Mouse (Mus musculus) cerebral cortex, adult 2 months (tissue): ENCODE results near the gene Arhgef3.

Source experiments
- WGBS: fragments of 180-500 bp; shearing (Covaris S2); methylation state at CpG from one replicate; pipeline ENCODE4 v1.1.7; 2018; 5-methylcytosine and 5-hydroxymethylcytosine counted together

Gene Arhgef3

DNA sequence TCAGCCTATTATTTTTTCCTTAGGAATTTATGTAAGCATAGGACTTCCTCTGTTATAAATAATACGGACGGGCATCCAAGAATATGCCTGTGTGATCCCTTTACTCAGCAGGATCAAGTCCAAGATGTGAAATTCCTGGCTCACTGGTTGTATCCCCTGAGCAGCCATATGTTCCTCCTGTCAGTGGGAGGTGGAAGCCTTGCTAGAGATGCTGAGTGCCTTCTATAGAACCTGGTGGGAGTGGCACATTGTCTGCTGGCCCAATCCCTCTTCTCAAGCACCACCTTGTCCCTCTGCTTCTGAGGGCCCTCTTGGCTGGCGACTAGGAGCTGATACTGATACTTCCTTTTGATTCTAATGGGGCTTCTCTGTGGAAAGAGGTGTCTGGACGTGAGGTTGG, 155.1 kb downstream of the Arhgef3 start:
- WGBS, result 40% methylated on average over 4 of the region's 4 CpGs

- 96% methylated on average over 4 of the region's 4 CpGs for WGBS
These were observed 155.8 kb downstream of the Arhgef3 start for GRCm38 (mm10) chr14:27270466-27270865.

GRCm38 (mm10) chr14:27271371-27272071, 156.8 kb downstream of the Arhgef3 start:
- 93% methylated on average over 10 of the region's 10 CpGs for WGBS

DNA sequence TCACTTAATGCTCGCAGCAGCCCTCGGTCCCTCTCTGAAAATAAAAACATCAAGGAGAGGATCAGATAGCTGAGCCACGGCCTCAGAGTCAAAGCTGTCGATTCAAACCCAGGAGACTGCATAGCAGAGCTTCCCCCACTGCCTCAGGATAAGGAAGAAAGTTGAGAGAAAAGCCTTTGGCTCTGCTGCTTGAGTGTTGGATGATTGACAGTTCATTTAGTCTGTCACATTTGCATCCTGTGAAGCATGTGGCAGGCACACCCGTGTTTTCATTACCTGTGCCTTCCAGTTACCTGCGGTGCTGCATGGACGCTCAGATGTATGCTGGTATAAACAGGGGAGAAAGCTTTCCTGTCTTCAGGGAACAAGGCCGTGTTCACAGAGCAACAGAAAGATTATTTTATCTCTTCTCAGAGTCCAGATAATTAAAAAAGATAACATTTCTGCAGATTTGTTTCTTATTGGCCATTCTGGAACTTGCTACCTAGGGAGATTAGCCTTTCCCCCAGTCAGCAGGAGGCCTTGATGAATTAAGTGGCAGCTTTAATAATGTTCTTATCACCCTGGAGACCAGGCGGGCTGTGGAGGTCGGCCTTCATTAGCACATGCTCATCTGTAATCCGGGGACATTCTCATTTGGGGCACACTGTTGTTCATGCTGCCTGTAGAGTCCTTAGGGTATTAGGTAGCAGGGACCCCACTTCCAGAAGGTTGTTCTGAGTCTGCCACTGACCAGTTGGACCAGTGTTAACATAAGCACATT, 157.6 kb downstream of the Arhgef3 start:
- 63% methylated on average over 11 of the region's 11 CpGs for WGBS

GRCm38 (mm10) chr14:27272835-27273138, 158.1 kb downstream of the Arhgef3 start:
- 90% methylated on average over 2 of the region's 2 CpGs for WGBS

GRCm38 (mm10) chr14:27277259-27277658, 162.6 kb downstream of the Arhgef3 start:
- WGBS, result 84% methylated on average over 3 of the region's 3 CpGs

DNA sequence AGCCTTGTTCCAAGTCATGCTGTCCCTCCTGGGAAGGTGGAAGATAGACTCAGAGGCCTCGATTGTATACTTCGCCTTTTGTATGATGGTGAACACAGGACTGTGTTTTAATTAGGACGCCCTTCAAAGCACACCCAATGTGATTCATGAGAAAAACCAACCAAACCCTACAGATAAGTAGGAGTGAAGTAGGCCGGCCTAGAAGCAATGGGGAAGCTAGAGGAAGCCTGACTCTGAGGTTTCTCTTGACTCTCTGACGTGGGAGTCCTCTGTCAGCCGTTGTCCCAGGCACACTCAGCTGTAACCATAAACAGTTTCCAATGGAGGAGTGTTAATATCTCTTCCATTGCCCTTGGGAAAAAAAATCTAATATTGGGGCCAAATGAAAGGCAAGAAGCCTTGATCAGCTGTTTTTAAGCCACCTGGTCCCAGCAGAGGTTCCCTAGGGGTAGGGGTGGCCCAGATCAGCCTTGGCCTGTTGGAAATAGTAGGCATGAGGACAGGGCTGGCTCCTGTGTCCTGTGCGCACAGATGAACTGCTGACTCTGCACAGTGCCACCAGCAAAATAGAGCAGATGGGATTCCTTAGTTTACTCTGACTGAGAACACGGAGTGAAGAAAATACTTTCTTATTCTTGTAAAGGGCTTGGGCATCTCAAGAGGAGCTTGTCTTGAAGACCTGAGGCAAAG, 165.6 kb downstream of the Arhgef3 start:
- WGBS, result 89% methylated on average over 8 of the region's 8 CpGs

DNA sequence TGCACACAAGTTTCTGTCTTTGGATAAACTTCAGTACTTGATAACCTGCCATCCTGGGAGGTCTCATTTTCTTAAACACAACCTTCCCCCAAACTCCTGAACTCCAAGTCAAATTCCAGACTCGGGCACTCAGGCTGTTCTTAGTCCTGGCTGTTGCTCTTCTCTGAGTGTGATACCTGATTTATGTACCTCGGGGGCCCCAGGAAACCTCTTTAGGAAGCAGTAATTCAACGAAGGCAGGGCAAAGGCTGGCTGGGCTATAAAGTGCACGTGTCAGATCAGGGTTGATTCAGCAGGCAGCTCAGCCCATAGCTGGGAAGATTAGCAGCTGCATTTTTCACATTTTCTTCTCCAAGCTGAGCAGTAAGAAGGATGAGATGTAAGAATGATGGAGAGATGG, 171.5 kb downstream of the Arhgef3 start:
- 78% methylated on average over 4 of the region's 4 CpGs for WGBS

DNA sequence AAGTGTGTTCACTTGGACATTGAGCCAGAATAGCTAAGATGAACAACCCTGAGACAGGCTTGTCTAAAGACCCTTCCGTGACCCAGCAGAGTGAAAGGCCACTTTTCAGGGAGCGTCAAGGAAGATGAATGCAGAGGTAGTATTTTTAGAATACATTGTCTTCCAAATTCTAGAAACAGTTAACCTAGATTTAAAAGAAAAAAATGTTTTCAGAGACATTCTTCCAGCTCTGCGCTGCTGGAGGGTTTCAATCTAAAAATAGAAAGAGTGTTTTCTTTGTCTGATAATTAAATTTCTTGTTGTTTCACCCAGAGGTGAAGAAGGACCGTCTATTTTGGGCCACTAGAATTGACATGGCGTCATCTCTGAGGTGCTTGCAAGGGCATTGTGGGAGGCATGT, 174.4 kb downstream of the Arhgef3 start:
- WGBS, result 49% methylated on average over 5 of the region's 5 CpGs

DNA sequence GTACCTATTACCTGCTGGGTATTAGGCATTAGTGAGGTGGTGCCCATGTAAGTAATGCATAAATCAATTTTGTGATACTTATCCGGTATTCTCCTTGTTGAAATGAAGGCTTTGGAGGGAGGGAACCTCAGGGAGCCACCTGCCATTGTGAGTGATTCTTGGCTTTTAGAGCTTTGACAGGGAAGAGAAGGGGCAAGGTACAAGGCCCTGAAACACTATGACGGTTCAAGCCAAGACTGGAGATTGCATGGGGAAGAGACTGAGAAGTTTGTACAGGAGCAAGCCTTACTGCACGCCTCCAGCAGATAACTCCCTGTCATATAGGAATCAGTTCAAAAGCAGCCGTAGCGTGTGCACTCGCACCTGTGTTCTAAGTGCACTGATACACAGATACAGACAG, 177.4 kb downstream of the Arhgef3 start:
- 95% methylated on average over 6 of the region's 6 CpGs for WGBS

DNA sequence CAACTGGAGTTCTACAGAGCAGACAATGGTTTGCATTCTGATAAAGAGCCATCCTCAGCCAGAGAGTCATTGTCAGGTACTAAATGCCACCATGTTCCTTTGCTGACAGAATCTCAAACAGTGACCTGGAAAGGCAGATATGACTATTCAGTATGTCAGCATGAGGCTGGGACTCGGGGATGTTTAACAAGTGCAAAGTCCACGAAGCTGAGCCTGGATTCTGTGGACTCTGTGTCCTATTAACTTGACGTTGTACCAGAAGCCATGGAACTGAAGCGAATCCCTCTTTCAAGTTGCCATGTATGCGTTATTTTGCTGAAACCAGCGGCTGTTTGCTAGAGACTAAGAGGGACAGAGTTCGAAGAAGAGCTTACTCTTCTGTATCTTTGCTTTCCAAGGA, 181.1 kb downstream of the Arhgef3 start:
- 92% methylated on average over 7 of the region's 7 CpGs for WGBS

GRCm38 (mm10) chr14:27296987-27297386, 182.3 kb downstream of the Arhgef3 start:
- WGBS, result 79% methylated on average over 5 of the region's 5 CpGs

DNA sequence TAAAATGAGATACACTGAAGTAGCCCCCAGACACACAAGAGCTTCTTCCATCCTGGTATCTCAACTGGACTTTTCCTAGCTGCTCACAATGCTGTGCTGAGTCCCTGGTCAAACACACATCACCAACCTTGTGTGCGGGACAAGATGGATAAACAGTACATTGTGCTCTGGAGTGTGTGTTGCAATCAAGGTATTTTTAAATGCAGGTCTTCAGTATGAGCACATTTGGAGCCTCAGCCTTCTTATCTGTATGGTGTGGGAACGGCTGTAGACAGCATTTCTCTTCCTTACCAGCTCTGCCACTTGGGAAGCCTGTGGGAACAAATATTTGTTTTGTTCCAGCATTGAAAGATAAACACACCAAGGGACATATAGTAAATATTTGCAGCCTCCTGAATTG, 184.2 kb downstream of the Arhgef3 start:
- WGBS, result 84% methylated on average over 2 of the region's 2 CpGs

- WGBS, result 58% methylated on average over 4 of the region's 4 CpGs
These were observed 185.0 kb downstream of the Arhgef3 start for GRCm38 (mm10) chr14:27299705-27300104.

DNA sequence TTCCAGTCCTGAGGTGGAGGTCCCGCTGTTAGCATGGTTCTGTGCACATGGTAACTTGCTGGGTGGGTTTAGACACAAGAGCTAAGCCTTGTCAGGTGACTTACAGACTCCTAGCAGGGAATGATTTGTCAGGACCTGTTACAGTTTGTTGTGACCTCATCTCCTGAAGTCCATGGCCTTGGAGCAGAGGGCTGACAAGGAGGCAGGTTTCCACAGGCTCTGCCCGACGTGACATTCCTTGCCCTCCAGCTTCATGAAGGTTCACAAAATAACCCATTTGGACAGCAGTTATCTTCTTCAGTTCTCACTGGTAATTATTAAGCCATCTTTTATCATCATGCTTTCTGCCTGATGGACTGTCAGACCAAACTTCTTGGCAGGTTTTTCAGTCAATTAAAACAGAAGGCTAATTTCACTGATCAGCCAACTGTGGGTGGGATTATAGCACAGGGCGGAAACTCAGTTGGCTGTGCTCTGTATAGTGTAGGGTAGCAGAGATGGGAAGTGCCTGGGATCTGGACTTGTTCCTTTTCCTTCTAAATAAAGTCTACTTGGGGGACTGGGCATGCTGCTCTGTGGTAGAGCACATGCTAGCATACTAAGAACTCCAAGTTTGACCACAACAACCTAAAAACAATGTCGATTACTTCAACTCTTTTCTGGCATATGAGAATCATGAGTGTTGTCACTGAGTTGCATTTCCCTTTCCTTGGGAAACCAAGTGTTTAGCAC, 187.2 kb downstream of the Arhgef3 start:
- WGBS, result 81% methylated on average over 5 of the region's 5 CpGs

- 84% methylated on average over 4 of the region's 4 CpGs for WGBS
These were observed 188.6 kb downstream of the Arhgef3 start for GRCm38 (mm10) chr14:27303294-27303693.

DNA sequence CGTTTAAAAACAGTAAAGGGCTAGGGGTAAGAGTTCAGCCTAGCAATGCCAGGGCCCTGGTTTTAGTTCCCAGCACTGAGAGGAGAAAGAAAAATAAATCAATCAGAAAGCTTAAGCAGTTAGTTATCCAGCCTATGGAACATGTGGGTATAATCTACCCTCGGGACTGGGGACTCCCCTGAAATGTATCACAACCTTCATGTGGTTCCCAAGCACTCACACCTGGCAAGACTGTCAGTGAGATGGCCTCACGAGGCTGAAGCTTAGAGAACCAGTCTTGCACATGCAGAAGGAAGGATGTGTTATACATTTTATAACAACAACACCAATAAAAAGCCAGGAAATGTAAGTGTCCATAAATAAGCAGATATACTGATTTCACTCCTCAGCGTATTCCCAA, 189.7 kb downstream of the Arhgef3 start:
- 90% methylated on average over 4 of the region's 4 CpGs for WGBS

DNA sequence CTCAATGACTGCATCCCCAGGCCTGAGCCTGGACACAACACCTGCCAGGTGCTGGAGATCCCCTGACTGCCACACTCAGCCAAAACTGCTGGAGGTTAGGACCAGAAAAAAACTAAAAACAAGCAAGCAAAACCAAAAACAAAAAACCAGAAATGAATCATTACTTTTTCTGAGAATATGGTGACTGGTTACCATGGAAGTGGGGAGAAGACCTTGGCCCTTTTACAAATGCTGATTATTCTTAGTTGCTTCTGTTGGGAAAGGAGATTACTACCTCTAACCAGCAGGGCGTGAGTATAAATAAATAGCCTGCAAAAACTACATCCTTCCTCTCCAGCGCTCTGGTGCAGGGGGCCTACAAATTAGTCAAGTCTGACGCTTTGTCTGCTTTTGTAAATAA, 194.1 kb downstream of the Arhgef3 start:
- 71% methylated on average over 3 of the region's 3 CpGs for whole genome bisulfite sequencing

DNA sequence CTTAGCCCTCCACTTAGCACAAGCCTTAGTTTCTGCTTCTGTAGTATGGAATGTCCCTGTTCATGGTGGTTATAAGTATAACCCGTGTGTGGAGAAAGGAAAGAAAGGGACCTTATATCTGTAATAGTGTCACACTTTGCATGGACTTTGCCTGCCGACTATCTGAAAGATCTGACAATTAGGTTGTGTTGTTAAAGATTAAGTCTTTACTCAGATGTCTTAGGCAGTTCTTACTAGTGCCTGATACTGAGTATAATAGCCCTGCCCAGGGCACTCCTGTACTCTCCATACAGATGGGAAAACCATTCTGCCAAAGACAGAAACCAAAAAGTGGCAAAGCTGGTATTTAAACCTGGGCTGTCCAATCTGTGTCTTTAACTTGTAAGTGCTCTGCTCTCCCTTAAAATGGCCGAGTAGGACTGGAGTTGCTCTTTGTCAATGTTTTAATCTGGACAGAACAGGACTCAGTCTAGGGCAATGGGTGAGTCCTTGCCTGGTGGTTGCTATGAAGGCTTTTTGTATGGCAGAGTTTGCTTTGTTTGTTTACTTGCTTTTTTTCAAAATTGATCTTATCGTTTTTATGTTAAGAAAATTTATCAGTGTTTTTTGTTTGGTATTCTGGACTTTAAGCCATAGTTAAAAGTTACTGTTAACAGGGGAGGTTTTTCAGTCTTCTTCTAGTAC, 196.0 kb downstream of the Arhgef3 start:
- 84% methylated on average over 4 of the region's 4 CpGs for WGBS

- 93% methylated on average over 1 of the region's 1 CpGs for WGBS
These were observed 197.7 kb downstream of the Arhgef3 start for GRCm38 (mm10) chr14:27312380-27312779.

DNA sequence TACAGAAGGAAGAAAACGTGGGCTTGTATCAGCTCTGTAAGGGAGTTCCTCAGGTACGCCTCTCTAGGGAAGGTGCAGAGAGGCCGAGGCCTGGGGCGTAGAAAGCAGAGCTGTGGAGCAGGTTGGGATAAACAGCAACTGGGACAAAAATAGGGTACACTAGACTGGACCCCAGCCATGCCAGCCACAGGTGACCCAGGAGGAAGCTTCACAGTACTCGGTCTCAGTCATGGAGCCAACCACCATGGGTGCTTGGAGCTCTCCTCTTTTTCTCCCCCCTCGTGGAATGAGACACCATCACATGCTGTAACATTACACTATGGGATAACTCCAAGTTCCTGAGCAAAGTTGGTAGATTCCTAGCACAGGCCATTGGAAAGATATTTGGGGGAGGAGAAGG, 201.0 kb downstream of the Arhgef3 start:
- 90% methylated on average over 6 of the region's 6 CpGs for WGBS

- WGBS, result 77% methylated on average over 8 of the region's 8 CpGs
These were observed 202.4 kb downstream of the Arhgef3 start for GRCm38 (mm10) chr14:27317146-27317545.
